Mouse (Mus musculus) heart, adult 8-10 months (tissue): ENCODE results near the gene Snx1. TPM values are rescaled to one million over a fixed set of nuclear protein-coding genes. Genes with fewer than 3 reads are reported as not detected.

Experiments used
- DNase-seq: peaks from one replicate; pipeline ENCODE4 v3.0.0; 2022; ENCODE audit warnings: low spot score
- total RNA-seq, 4 experiments: library from RNA; stranded (reverse); gene quantifications; 2 replicates each; pipeline ENCODE4 v1.2.4; 2022

The Snx1 gene
- total RNA-seq, 4 experiments from 2014 or later = 21.3 to 25.8 (median 24.0) TPM

GRCm38 (mm10) chr9:66051493-66051892 is 74.9 kb downstream of the Snx1 start:
- no peak for DNase-seq

DNA sequence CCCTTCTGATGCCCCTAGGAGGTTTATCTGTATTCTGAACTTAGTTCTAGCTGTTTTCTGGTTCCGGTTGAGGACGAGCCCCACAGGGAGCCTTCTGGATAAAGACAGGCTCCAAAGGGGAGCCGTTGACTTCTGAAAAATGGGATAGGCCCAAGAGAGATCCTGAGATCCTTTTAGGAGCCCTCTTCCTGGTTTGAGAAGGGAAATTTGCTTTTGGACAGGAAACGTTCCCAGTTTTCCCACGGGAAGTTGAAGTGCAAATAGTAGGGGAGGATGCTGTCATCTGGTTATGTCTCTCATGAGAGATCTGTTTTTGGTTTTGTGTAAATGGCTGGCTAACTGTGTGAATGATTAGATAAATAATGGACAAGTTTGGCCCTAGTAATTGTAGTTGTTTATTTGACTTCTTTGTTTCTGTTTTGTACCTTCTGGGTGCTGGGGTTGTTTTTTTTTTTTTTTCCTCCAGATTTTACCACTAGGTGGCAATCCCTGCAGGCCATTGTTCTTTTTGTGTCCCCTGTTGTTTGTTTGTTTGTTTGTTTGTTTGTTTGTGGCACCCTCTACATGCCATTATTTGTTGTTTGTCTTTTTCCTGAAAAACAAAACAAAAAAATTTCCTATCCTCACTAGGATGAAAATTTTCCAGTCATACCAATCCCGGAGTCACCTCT is 76.3 kb downstream of the Snx1 start:
- no peak for DNase-seq

GRCm38 (mm10) chr9:66043241-66043640 is 83.1 kb downstream of the Snx1 start:
- no peak for DNase-seq

DNA sequence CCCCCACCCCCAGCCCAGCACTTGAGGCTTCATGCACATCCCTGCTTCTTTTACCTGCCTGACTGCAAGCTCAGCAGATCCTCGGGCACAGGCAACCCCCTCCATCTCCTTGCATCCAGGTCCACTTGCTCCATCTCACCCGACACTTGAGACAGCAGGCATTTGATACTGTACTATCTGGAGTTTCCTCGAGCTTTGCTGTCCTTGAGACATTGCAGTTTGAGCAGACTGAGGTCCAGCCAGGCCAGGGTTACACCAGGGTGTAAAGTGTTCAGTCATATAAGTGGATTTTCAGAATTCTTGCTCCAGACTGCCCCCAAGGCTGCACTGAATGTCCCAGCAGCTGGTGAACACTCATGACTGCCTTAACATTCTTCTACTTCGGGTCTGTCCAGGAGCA is 84.1 kb downstream of the Snx1 start:
- DNase-seq = no peak

- DNase-seq = no peak
Observed at GRCm38 (mm10) chr9:66040801-66041200, 85.6 kb downstream of the Snx1 start.

DNA sequence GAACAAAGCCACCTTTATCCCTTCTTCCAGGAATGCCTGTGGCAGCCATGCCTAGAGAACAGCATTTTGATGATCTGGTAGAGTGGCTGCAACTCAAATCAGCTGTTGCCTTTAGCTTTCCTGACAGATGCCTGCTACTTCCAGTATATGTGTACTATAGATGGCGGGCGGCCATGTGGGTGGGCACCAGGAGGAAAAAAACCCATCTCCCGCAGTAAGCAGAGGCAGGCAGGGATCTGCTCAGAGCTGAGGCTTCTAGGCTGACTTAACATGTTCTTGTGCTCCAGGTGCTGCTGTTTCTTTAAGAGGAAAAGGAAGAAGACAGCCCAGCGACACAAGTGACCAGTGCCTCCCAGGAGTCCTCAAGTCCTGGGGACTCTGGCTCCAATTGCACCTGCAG is 87.1 kb downstream of the Snx1 start:
- DNase-seq = no peak

DNA sequence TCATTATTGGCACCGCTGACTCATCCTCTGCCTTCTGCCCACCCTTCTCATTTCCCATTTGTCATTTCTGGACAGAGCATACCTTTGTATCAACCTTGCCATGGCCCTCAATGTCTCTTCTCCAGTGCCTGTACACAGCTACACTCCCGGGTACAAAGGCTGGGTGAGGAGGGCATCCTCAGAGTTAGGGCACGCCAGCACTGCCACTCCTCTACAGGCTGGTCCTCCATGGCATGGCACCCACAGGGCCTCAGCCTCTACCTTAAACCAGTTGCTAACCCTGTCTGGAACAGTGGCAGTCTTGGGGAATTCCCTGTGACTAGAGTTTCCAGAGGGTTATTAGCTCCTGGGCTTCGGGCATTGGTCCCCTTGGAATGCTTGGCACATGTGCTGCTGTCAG is 87.8 kb downstream of the Snx1 start:
- no peak for DNase-seq

Other genes starting within 250 kb of the Snx1 start
- gene Pclaf, start 236.3 kb downstream of the Snx1 start, total RNA-seq = under 1 TPM in 3 of 4 experiments, not detected in 1; 0.35 to 0.56 (median 0.52) TPM
- gene Trip4, start 217.8 kb downstream of the Snx1 start, total RNA-seq = 10 to 100 TPM; 14.7 to 17.4 (median 16.4) TPM
- gene Csnk1g1, start 217.7 kb downstream of the Snx1 start, total RNA-seq = 10 to 100 TPM in 2 of 4 experiments, 1 to 10 TPM in 2; 8.5 to 11.6 (median 9.5) TPM
- 100 to 1,000 TPM in 3 of 4 experiments, 10 to 100 TPM in 1; 91.5 to 108 (median 105) TPM for gene Ppib, start 66.4 kb downstream of the Snx1 start, total RNA-seq
- gene Snx22, start 56.9 kb downstream of the Snx1 start, total RNA-seq = under 1 TPM; 0.26 to 0.88 (median 0.47) TPM
- gene Ciao2a, start within 50 bp of the Snx1 start, total RNA-seq = 10 to 100 TPM; 63.2 to 72.4 (median 71.0) TPM
- 1 to 10 TPM; 3.5 to 8.0 (median 4.8) TPM for gene Dapk2, start 31.6 kb upstream of the Snx1 start, total RNA-seq
- 10 to 100 TPM; 34.4 to 40.0 (median 35.8) TPM for gene Herc1, start 223.9 kb upstream of the Snx1 start, total RNA-seq